In the genomic region with DNA sequence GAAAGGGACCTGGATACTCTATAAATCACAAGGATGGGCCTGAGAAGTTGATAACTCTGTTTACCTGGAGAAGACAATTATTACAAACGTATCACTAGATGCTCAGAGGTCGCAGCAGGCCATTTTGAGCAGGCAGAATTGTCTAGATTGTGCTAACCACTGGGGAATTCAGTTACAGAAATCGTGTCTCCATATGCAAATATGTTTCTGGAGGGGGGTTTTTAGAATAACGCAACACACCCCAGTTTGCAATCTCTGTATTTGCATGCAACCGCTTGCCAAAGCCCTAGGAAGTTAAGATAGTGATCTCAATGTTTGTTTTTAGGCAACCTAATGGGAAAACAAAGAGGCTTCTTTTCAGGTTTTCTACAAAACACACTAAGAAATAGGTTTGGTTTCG, we compare ENCODE assay signal across 23 mouse cellular contexts. TPM values are rescaled to one million over a fixed set of nuclear protein-coding genes. Genes with fewer than 3 reads are reported as not detected.
DNase-seq lines count a peak whose midpoint lies in the region; ATAC-seq and TF ChIP-seq lines count a peak whose summit lies in the region.
"Had no signal": no experiment of that assay in that cellular context is flagged by ENCODE, and none has a peak within 500 bp of the region (broad histone marks: within the 10 kb centered on the region; RNA-seq: fewer than 3 reads in every experiment).

No protein-coding gene starts in this region.

- H3K4me1 ChIP-seq in CH12.LX (ENCODE audit: control insufficient read depth in 1 of 2, insufficient read depth in 2 of 2): peaks cover 14 to 35% of the 10 kb centered on the region in 2 experiments
- peaks cover 4% of the 10 kb centered on the region; the same call in 1 of the 2 replicates for H3K4me1 ChIP-seq in kidney, adult 2 months (ENCODE audit: control insufficient read depth, insufficient read depth, low read length)
- no peaks in the 10 kb centered on the region for H3K4me1 ChIP-seq in forebrain, embryonic 12.5 days
- H3K4me1 ChIP-seq: embryonic facial prominence, embryonic 15.5 days; forebrain, embryonic 10.5 days; forebrain, embryonic 15.5 days; hindbrain, embryonic 12.5 days had no signal

- peak; percentile 68 for TF ChIP-seq EP300 in CH12.LX (IDR thresholded peaks at IDR 0.05; ENCODE audit: low read length)

- TF ChIP-seq RAD21 in CH12.LX (IDR thresholded peaks at IDR 0.05; ENCODE audit: low read depth, low read length): no peak

- in situ Hi-C loops in CH12.LX (cut with MboI; ENCODE audit: low pct_ligation_motif_present, low pct_unique_long_range_greater_than_20kb, low sequenced_read_pairs): no loop called here

- no peak for TF ChIP-seq CTCF in CH12.LX (conservative IDR thresholded peaks at IDR 0.05 in 1 of 2, IDR thresholded peaks at IDR 0.05 in 1 of 2; ENCODE audit: low read depth in 2 of 2, low read length in 2 of 2)
- no peak for TF ChIP-seq CTCF in kidney, adult 2 months (conservative IDR thresholded peaks at IDR 0.05; ENCODE audit: insufficient read depth, insufficient read length, low read depth, low read length)

- peak overlapping the region; percentile 83; the same call in 1 of the 2 replicates for H3K27ac ChIP-seq in CH12.LX (ENCODE audit: insufficient read depth, low read depth)
- H3K27ac ChIP-seq in kidney, adult 2 months (ENCODE audit: insufficient read depth, low read depth, low read length): no peak overlapping the region
- no peak overlapping the region for H3K27ac ChIP-seq in forebrain, embryonic 12.5 days
- H3K27ac ChIP-seq: embryonic facial prominence, embryonic 15.5 days; forebrain, embryonic 10.5 days; forebrain, embryonic 15.5 days; hindbrain, embryonic 12.5 days had no signal

- no peak overlapping the region for H3K4me3 ChIP-seq in CH12.LX (replicated peaks in 1 of 3; ENCODE audit: low read depth in 2 of 3, low read length in 2 of 3, poor library complexity in 1 of 3)
- no peak overlapping the region for H3K4me3 ChIP-seq in kidney, adult 2 months (ENCODE audit: insufficient read depth, low read depth, low read length)
- no peak overlapping the region for H3K4me3 ChIP-seq in forebrain, embryonic 12.5 days (replicated peaks)
- H3K4me3 ChIP-seq: embryonic facial prominence, embryonic 15.5 days; erythroblast, embryonic 14.5 days; forebrain, embryonic 10.5 days; forebrain, embryonic 15.5 days; heart, embryonic 12.5 days; hindbrain, embryonic 12.5 days had no signal

- no peak for ATAC-seq in CD4-positive, CD25-positive, alpha-beta regulatory T cell, adult 4 months
- peak; percentile 67 for ATAC-seq in monocyte, adult 5-6 weeks (replicated peaks; ENCODE audit: insufficient number of reproducible peaks, low FRiP score, low TSS enrichment, poor library complexity, severe bottlenecking)
- no peak for ATAC-seq in forebrain, embryonic 12.5 days (ENCODE audit: low FRiP score)
- ATAC-seq: forebrain, embryonic 15.5 days; hindbrain, embryonic 16.5 days had no signal

- H3K9ac ChIP-seq in CH12.LX (ENCODE audit: insufficient read depth, low read depth): no peak overlapping the region
- no peak overlapping the region for H3K9ac ChIP-seq in forebrain, embryonic 12.5 days
- H3K9ac ChIP-seq: embryonic facial prominence, embryonic 15.5 days; forebrain, embryonic 15.5 days; heart, embryonic 12.5 days; hindbrain, embryonic 12.5 days had no signal

- H3K27me3 ChIP-seq in CH12.LX (replicated peaks): no peaks in the 10 kb centered on the region
- no peaks in the 10 kb centered on the region for H3K27me3 ChIP-seq in kidney, adult 2 months (replicated peaks; ENCODE audit: control insufficient read depth, insufficient read depth, low read length)
- H3K27me3 ChIP-seq in forebrain, embryonic 12.5 days: no peaks in the 10 kb centered on the region
- H3K27me3 ChIP-seq: embryonic facial prominence, embryonic 15.5 days; forebrain, embryonic 15.5 days; heart, embryonic 12.5 days; hindbrain, embryonic 12.5 days had no signal

- peak; percentile 35 for DNase-seq in CD4-positive, CD25-positive, alpha-beta regulatory T cell, adult 2 months (ENCODE audit: low read depth, low spot score)
- DNase-seq in 416B (ENCODE audit: low read depth) (peak; percentile 31), CH12.LX (ENCODE audit: extremely low read depth) (peak; percentile 87)
- no peak for DNase-seq in kidney, adult 2 months
- no peak for DNase-seq in gastrocnemius, adult 18-20 months (ENCODE audit: low spot score)
- DNase-seq: adrenal gland, adult 8-10 months; adrenal gland, postnatal 36 days; cerebellum, adult 11 months; cerebellum, adult 8-10 months; cerebellum, postnatal 14 days; embryo, embryonic 11 days; gastrocnemius, postnatal 10 days; heart, postnatal 4 days had no signal

- peak overlapping the region; percentile 9; the same call in 1 of the 2 replicates for H3K4me2 ChIP-seq in CH12.LX (ENCODE audit: insufficient read depth, low read depth, poor library complexity, severe bottlenecking)
- no peak overlapping the region for H3K4me2 ChIP-seq in forebrain, embryonic 12.5 days
- H3K4me2 ChIP-seq: embryonic facial prominence, embryonic 15.5 days; forebrain, embryonic 15.5 days; heart, embryonic 12.5 days; hindbrain, embryonic 12.5 days had no signal

- H3K36me3 ChIP-seq in CH12.LX (replicated peaks in 1 of 2; ENCODE audit: control insufficient read depth in 1 of 2, insufficient read depth in 1 of 2, low read length in 1 of 2): no peaks in the 10 kb centered on the region
- no peaks in the 10 kb centered on the region for H3K36me3 ChIP-seq in kidney, adult 2 months (ENCODE audit: control insufficient read depth, insufficient read depth, low read length)
- no peaks in the 10 kb centered on the region for H3K36me3 ChIP-seq in forebrain, embryonic 12.5 days (replicated peaks)
- H3K36me3 ChIP-seq: embryonic facial prominence, embryonic 15.5 days; forebrain, embryonic 10.5 days; forebrain, embryonic 15.5 days; heart, embryonic 12.5 days; hindbrain, embryonic 12.5 days had no signal

- WGBS in kidney, adult 2 months: 92% methylated on average over 6 of the region's 6 CpGs
- WGBS in forebrain, embryonic 12.5 days: 90% methylated on average over 6 of the region's 6 CpGs

- dilution Hi-C loops in CH12.LX (cut with MboI; ENCODE audit: extremely low pct_ligation_motif_present, extremely low pct_unique_long_range_greater_than_20kb, low sequenced_read_pairs): no loop called here

- no peak for TF ChIP-seq POLR2A in CH12.LX (IDR thresholded peaks at IDR 0.05; ENCODE audit: low read depth, low read length)
- no peak for TF ChIP-seq POLR2A in kidney, adult 2 months (IDR thresholded peaks at IDR 0.05; ENCODE audit: low read depth, low read length)

- H3K79me2 ChIP-seq in CH12.LX (replicated peaks; ENCODE audit: control insufficient read depth, extremely low read depth, insufficient read depth, poor library complexity, severe bottlenecking): no peaks in the 10 kb centered on the region

- H3K9me3 ChIP-seq in CH12.LX (replicated peaks; ENCODE audit: low read length): peaks cover 9% of the 10 kb centered on the region
- H3K9me3 ChIP-seq in forebrain, embryonic 12.5 days: 0 out of 2 replicates have a peak, but pooled peaks cover 2% of the 10 kb centered on the region
- H3K9me3 ChIP-seq: embryonic facial prominence, embryonic 15.5 days; forebrain, embryonic 10.5 days; forebrain, embryonic 15.5 days had no signal

TF ChIP-seq in CH12.LX, 34 proteins besides CTCF, POLR2A, EP300 and RAD21 (continues in another document):
- no peak for TF ChIP-seq KAT2A (IDR thresholded peaks at IDR 0.05; ENCODE audit: insufficient replicate concordance, low read length)
- no peak for TF ChIP-seq PAX5 (IDR thresholded peaks at IDR 0.05; ENCODE audit: low read length)
- no peak for TF ChIP-seq CHD2 (IDR thresholded peaks at IDR 0.05; ENCODE audit: low read length)
- no peak for TF ChIP-seq POLR2AphosphoS2 (IDR thresholded peaks at IDR 0.05; ENCODE audit: low read depth, low read length)
- TF ChIP-seq USF1 (IDR thresholded peaks at IDR 0.05; ENCODE audit: low read depth, low read length): no peak
- TF ChIP-seq BHLHE40 (IDR thresholded peaks at IDR 0.05; ENCODE audit: low read depth, low read length): peak; percentile 80
- TF ChIP-seq MAX (IDR thresholded peaks at IDR 0.05; ENCODE audit: low read length): no peak
- no peak for TF ChIP-seq HCFC1 (IDR thresholded peaks at IDR 0.05; ENCODE audit: low read depth, low read length)
- TF ChIP-seq MXI1 (IDR thresholded peaks at IDR 0.05; ENCODE audit: low read depth, low read length): no peak
- no peak for TF ChIP-seq ZC3H11A (IDR thresholded peaks at IDR 0.05; ENCODE audit: low read depth, low read length)
- TF ChIP-seq SIN3A (IDR thresholded peaks at IDR 0.05; ENCODE audit: low read length): no peak
- no peak for TF ChIP-seq MAFK (IDR thresholded peaks at IDR 0.05; ENCODE audit: insufficient replicate concordance, low read length)
- no peak for TF ChIP-seq SMC3 (IDR thresholded peaks at IDR 0.05; ENCODE audit: low read depth, low read length)

RNA-seq across cellular contexts. Expression of a gene that starts 10.2 kb away (rescaled TPM):
- polyA plus RNA-seq in CD4-positive, CD25-positive, alpha-beta regulatory T cell, adult 4 months (2017; shearing (Covaris generic)): 100 to 1,000 TPM; 129 to 132 TPM
- total RNA-seq in CH12.LX (2012; rRNA removed): 83.6 and 97.8 TPM in 2 replicates
- total RNA-seq in CH12.LX (2014; rRNA removed): 112 and 121 TPM in 2 replicates
- 104 and 113 TPM in 2 replicates for polyA plus RNA-seq in CH12.LX (2012; ENCODE audit: insufficient read length, low read depth)
- total RNA-seq in monocyte, adult 5-6 weeks (2017): 150 to 178 TPM (median 170 TPM) in 3 replicates
- 1,062 and 1,273 TPM in 2 replicates for polyA plus RNA-seq in kidney, adult 2 months (2012; rRNA removed)
- total RNA-seq in gastrocnemius, adult 18-20 months (2021): 10 to 100 TPM; 76.7 to 79.2 TPM
- polyA plus RNA-seq in forebrain, embryonic 12.5 days (2016; fragmentation: Nextera tagmentation; extraction: Ambion mirVana): 61.6 and 66.9 TPM in 2 replicates

RNA-seq across cellular contexts. Expression of a gene that starts 10.8 kb away (rescaled TPM):
- 1 to 10 TPM; 3.9 to 4.5 TPM for polyA plus RNA-seq in CD4-positive, CD25-positive, alpha-beta regulatory T cell, adult 4 months (2017; shearing (Covaris generic))
- 2.1 and 3.1 TPM in 2 replicates for total RNA-seq in CH12.LX (2012; rRNA removed)
- total RNA-seq in CH12.LX (2014; rRNA removed): 0.50 TPM in 2 replicates
- polyA plus RNA-seq in CH12.LX (2012; ENCODE audit: insufficient read length, low read depth): 0.65 and 1.1 TPM in 2 replicates
- 30.9 to 31.9 TPM (median 31.4 TPM) in 3 replicates for total RNA-seq in monocyte, adult 5-6 weeks (2017)
- 1.5 and 2.1 TPM in 2 replicates for polyA plus RNA-seq in kidney, adult 2 months (2012; rRNA removed)
- total RNA-seq in gastrocnemius, adult 18-20 months (2021): 1 to 10 TPM; 1.9 to 2.9 TPM
- 0.38 and 0.51 TPM in 2 replicates for polyA plus RNA-seq in forebrain, embryonic 12.5 days (2016; fragmentation: Nextera tagmentation; extraction: Ambion mirVana)
- polyA plus RNA-seq: erythroblast, embryonic 14.5 days had no signal

RNA-seq across cellular contexts. Expression of a gene that starts 35.7 kb away (rescaled TPM):
- 10 to 100 TPM; 56.9 to 77.4 TPM for polyA plus RNA-seq in CD4-positive, CD25-positive, alpha-beta regulatory T cell, adult 4 months (2017; shearing (Covaris generic))
- total RNA-seq in CH12.LX (2012; rRNA removed) (75.9 and 82.0 TPM in 2 replicates), CH12.LX (2014; rRNA removed) (103 and 118 TPM in 2 replicates)
- polyA plus RNA-seq in CH12.LX (2012; ENCODE audit: insufficient read length, low read depth): 237 and 276 TPM in 2 replicates
- 57.4 to 79.1 TPM (median 74.2 TPM) in 3 replicates for total RNA-seq in monocyte, adult 5-6 weeks (2017)
- polyA plus RNA-seq in kidney, adult 2 months (2012; rRNA removed): 5.9 and 9.5 TPM in 2 replicates
- total RNA-seq in gastrocnemius, adult 18-20 months (2021): 10 to 100 TPM; 15.9 to 17.3 TPM
- 53.2 and 56.4 TPM in 2 replicates for polyA plus RNA-seq in forebrain, embryonic 12.5 days (2016; fragmentation: Nextera tagmentation; extraction: Ambion mirVana)

Comparison
In these comparisons a context has a peak if more than half of its experiments do, and no peak if none do; other contexts are left out.
1. DNase-seq: peak in CD4-positive, CD25-positive, alpha-beta regulatory T cell, adult 2 months (single experiment), 416B (single experiment) and CH12.LX (single experiment); none in kidney, adult 2 months (single experiment) and gastrocnemius, adult 18-20 months (single experiment).